Mouse (Mus musculus): ENCODE measurements at regions not wholly inside any gene's neighbourhood (a gene's known extent, or its start where the extent isn't known, plus 50 kb on each side); places are given as distances from the start of the nearest gene placed in this dataset.

- H3K27ac ChIP-seq (ENCODE audit: insufficient read depth, low read length), result no peak overlapping the region
- H3K4me3 ChIP-seq (ENCODE audit: insufficient read depth, low read length), result no peak overlapping the region
- H3K4me1 ChIP-seq (ENCODE audit: control insufficient read depth, insufficient read depth, low read length), result no peaks in the 10 kb centered on the region
- TF ChIP-seq POLR2A (IDR thresholded peaks at IDR 0.05; ENCODE audit: extremely low read depth, insufficient read depth, low read length) (no peak), CTCF (IDR thresholded peaks at IDR 0.05; ENCODE audit: extremely low read depth, insufficient read depth, low read length) (no peak)
Measured at GRCm38 (mm10) chr17:58668036-58668435, 323.1 kb downstream of the Pdzph1 start.

GRCm38 (mm10) chr17:58643793-58644192 lies 347.4 kb downstream of the Pdzph1 start:
- Histone ChIP-seq H3K4me1 (ENCODE audit: control insufficient read depth, insufficient read depth, low read length) (no peaks in the 10 kb centered on the region), H3K4me3 (ENCODE audit: insufficient read depth, low read length) (no peak overlapping the region), H3K27ac (ENCODE audit: insufficient read depth, low read length) (no peak overlapping the region)
- no peak for TF ChIP-seq CTCF (IDR thresholded peaks at IDR 0.05; ENCODE audit: extremely low read depth, insufficient read depth, low read length)
- TF ChIP-seq POLR2A (IDR thresholded peaks at IDR 0.05; ENCODE audit: extremely low read depth, insufficient read depth, low read length), result no peak

GRCm38 (mm10) chr17:58642273-58642672 lies 348.9 kb downstream of the Pdzph1 start:
- TF ChIP-seq CTCF (IDR thresholded peaks at IDR 0.05; ENCODE audit: extremely low read depth, insufficient read depth, low read length) (no peak), POLR2A (IDR thresholded peaks at IDR 0.05; ENCODE audit: extremely low read depth, insufficient read depth, low read length) (no peak)
- Histone ChIP-seq H3K4me1 (ENCODE audit: control insufficient read depth, insufficient read depth, low read length) (no peaks in the 10 kb centered on the region), H3K4me3 (ENCODE audit: insufficient read depth, low read length) (no peak overlapping the region), H3K27ac (ENCODE audit: insufficient read depth, low read length) (no peak overlapping the region)

- H3K4me1 ChIP-seq (ENCODE audit: control insufficient read depth, insufficient read depth, low read length), result no peaks in the 10 kb centered on the region
- H3K27ac ChIP-seq (ENCODE audit: insufficient read depth, low read length), result no peak overlapping the region
- H3K4me3 ChIP-seq (ENCODE audit: insufficient read depth, low read length), result no peak overlapping the region
- TF ChIP-seq POLR2A (IDR thresholded peaks at IDR 0.05; ENCODE audit: extremely low read depth, insufficient read depth, low read length) (no peak), CTCF (IDR thresholded peaks at IDR 0.05; ENCODE audit: extremely low read depth, insufficient read depth, low read length) (no peak)
Measured at GRCm38 (mm10) chr17:58598911-58599310, 392.3 kb downstream of the Pdzph1 start.

- no peak overlapping the region for H3K4me3 ChIP-seq (ENCODE audit: insufficient read depth, low read length)
- TF ChIP-seq CTCF (IDR thresholded peaks at IDR 0.05; ENCODE audit: extremely low read depth, insufficient read depth, low read length), result no peak
- no peak for TF ChIP-seq POLR2A (IDR thresholded peaks at IDR 0.05; ENCODE audit: extremely low read depth, insufficient read depth, low read length)
- no peaks in the 10 kb centered on the region for H3K4me1 ChIP-seq (ENCODE audit: control insufficient read depth, insufficient read depth, low read length)
- no peak overlapping the region for H3K27ac ChIP-seq (ENCODE audit: insufficient read depth, low read length)
Measured at GRCm38 (mm10) chr17:58596661-58597060, 394.5 kb downstream of the Pdzph1 start.

GRCm38 (mm10) chr17:58587946-58588345 lies 403.2 kb downstream of the Pdzph1 start:
- H3K27ac ChIP-seq (ENCODE audit: insufficient read depth, low read length), result no peak overlapping the region
- TF ChIP-seq CTCF (IDR thresholded peaks at IDR 0.05; ENCODE audit: extremely low read depth, insufficient read depth, low read length) (peak; percentile 44), POLR2A (IDR thresholded peaks at IDR 0.05; ENCODE audit: extremely low read depth, insufficient read depth, low read length) (no peak)
- no peak overlapping the region for H3K4me3 ChIP-seq (ENCODE audit: insufficient read depth, low read length)
- H3K4me1 ChIP-seq (ENCODE audit: control insufficient read depth, insufficient read depth, low read length), result no peaks in the 10 kb centered on the region

- H3K4me1 ChIP-seq (ENCODE audit: control insufficient read depth, insufficient read depth, low read length), result no peaks in the 10 kb centered on the region
- no peak for TF ChIP-seq CTCF (IDR thresholded peaks at IDR 0.05; ENCODE audit: extremely low read depth, insufficient read depth, low read length)
- TF ChIP-seq POLR2A (IDR thresholded peaks at IDR 0.05; ENCODE audit: extremely low read depth, insufficient read depth, low read length), result no peak
- H3K27ac ChIP-seq (ENCODE audit: insufficient read depth, low read length), result no peak overlapping the region
- no peak overlapping the region for H3K4me3 ChIP-seq (ENCODE audit: insufficient read depth, low read length)
Measured at GRCm38 (mm10) chr17:58572885-58573284, 418.3 kb downstream of the Pdzph1 start.

All from cortical plate, adult 2 months (tissue).